Mouse (Mus musculus) ES-E14 (cell line): Measurements from ENCODE around the gene Sesn1. TPM values are rescaled to one million over a fixed set of nuclear protein-coding genes. Genes with fewer than 3 reads are reported as not detected.
"Not testable (repeated sequence)": the region's sequence is repeated elsewhere in the genome, so short reads cannot be mapped to it uniquely, and the experiment has no call there.

Experiments used
- DNase-seq: peaks from one replicate; pipeline ENCODE4 v3.0.0-alpha.2; 2013; ENCODE audit warnings: low read depth, low spot score
- H3K27ac ChIP-seq: 2 replicates; pipeline ENCODE4 v1.5.1; 2012; ENCODE audit warnings: low read depth, mild to moderate bottlenecking, low read length, moderate library complexity, mixed read lengths; ENCODE audit not compliant: poor library complexity, insufficient read depth, severe bottlenecking
- H3K36me3 ChIP-seq: 2 replicates; pipeline ENCODE4 v1.6.1; 2012; ENCODE audit warnings: mild to moderate bottlenecking, low read length, moderate library complexity, mixed read lengths; ENCODE audit not compliant: control insufficient read depth, poor library complexity, insufficient read depth, severe bottlenecking
- H3K4me1 ChIP-seq, 2 experiments: fragments of 150-350 bp in 1 of 2; sonication (generic) in 1 of 2; 2 replicates each; pipeline ENCODE4 v1.6.1; 2012; ENCODE audit warnings: low read length in 2 of 2, mild to moderate bottlenecking in 1 of 2, mixed read lengths in 1 of 2; ENCODE audit not compliant: control insufficient read depth in 2 of 2, insufficient read depth in 2 of 2, poor library complexity in 1 of 2
- H3K4me3 ChIP-seq, 2 experiments: fragments of 150-350 bp in 1 of 2; sonication (generic) in 1 of 2; 2 replicates each; pipeline ENCODE4 v1.5.1; 2012; ENCODE audit warnings: low read length in 2 of 2, low read depth in 1 of 2, mild to moderate bottlenecking in 1 of 2, mixed read lengths in 1 of 2; ENCODE audit not compliant: insufficient read depth in 1 of 2, poor library complexity in 1 of 2, severe bottlenecking in 1 of 2
- H3K9ac ChIP-seq: 2 replicates; pipeline ENCODE4 v1.6.1; 2012; ENCODE audit warnings: low read depth, mild to moderate bottlenecking, low read length, mixed read lengths; ENCODE audit not compliant: poor library complexity, insufficient read depth, severe bottlenecking
- H3K9me3 ChIP-seq: fragments of 150-350 bp; sonication (generic); 2 replicates; pipeline ENCODE4 v1.6.1; 2012; ENCODE audit warnings: low read depth, mild to moderate bottlenecking, low read length; ENCODE audit not compliant: control insufficient read depth, insufficient read depth
- CHD2 ChIP-seq: IDR thresholded peaks from 2 replicates; pipeline ENCODE4 v1.6.1; 2014; ENCODE audit warnings: mild to moderate bottlenecking, low read depth, low read length, inconsistent platforms
- HCFC1 ChIP-seq: IDR thresholded peaks from 2 replicates; pipeline ENCODE4 v1.6.1; 2012; ENCODE audit warnings: low read length, inconsistent platforms, borderline replicate concordance; ENCODE audit not compliant: insufficient read depth
- MAFK ChIP-seq: IDR thresholded peaks from 2 replicates; pipeline ENCODE4 v1.6.1; 2014; ENCODE audit warnings: mild to moderate bottlenecking, low read depth, low read length, inconsistent platforms; ENCODE audit not compliant: insufficient read depth
- ZC3H11A ChIP-seq: IDR thresholded peaks from 2 replicates; pipeline ENCODE4 v1.6.1; 2012; ENCODE audit warnings: low read depth, mild to moderate bottlenecking, inconsistent platforms, low read length, borderline replicate concordance
- ZNF384 ChIP-seq: IDR thresholded peaks from 2 replicates; pipeline ENCODE4 v1.6.1; 2012; ENCODE audit warnings: low read depth, low read length, inconsistent platforms
- in situ Hi-C, 2 experiments: fragments of 600-800 bp; cut with MboI; formaldehyde crosslinking; loops; one replicate each; pipeline ENCODE4 v1.15.1; 2025; ENCODE audit warnings: low sequenced_read_pairs in 2 of 2, inconsistent platforms in 1 of 2; ENCODE audit not compliant: unreplicated experiment in 2 of 2
- total RNA-seq: library from RNA; depleted of rRNA; stranded (reverse); fragments of 300-350 nt; gene quantifications from 2 replicates; pipeline ENCODE4 v1.2.3, GENCODE M21; 2012

Gene Sesn1
- total RNA-seq, 1 experiment = 10.0 TPM

- in situ Hi-C loops = no loop called here
- no peak for TF ChIP-seq ZC3H11A
- no peak for TF ChIP-seq ZNF384
- no peak for TF ChIP-seq MAFK
- TF ChIP-seq CHD2 = no peak
- no peak for TF ChIP-seq HCFC1
- no peak for DNase-seq
- H3K27ac ChIP-seq = no peak overlapping the region
- H3K36me3 ChIP-seq = no peaks in the 10 kb centered on the region
- H3K4me3 ChIP-seq = no peak overlapping the region
- H3K4me1 ChIP-seq = peaks cover 0 to 3% of the 10 kb centered on the region in 2 experiments; a peak in 2 of 4 replicates
- H3K9ac ChIP-seq = no peak overlapping the region
- no peaks in the 10 kb centered on the region for H3K9me3 ChIP-seq
These were observed 2.8 kb downstream of the Sesn1 start for GRCm38 (mm10) chr10:41812566-41812965.

GRCm38 (mm10) chr10:41814305-41814853 is 4.6 kb downstream of the Sesn1 start:
- no peak overlapping the region for H3K4me3 ChIP-seq
- H3K4me1 ChIP-seq = peaks cover 2 to 3% of the 10 kb centered on the region in 2 experiments; a peak in 2 of 4 replicates
- no peak for DNase-seq
- H3K9me3 ChIP-seq = no peaks in the 10 kb centered on the region
- no peak for TF ChIP-seq ZNF384
- no peak for TF ChIP-seq ZC3H11A
- TF ChIP-seq MAFK = no peak
- no peak for TF ChIP-seq CHD2
- TF ChIP-seq HCFC1 = no peak
- H3K9ac ChIP-seq = no peak overlapping the region
- H3K36me3 ChIP-seq = no peaks in the 10 kb centered on the region
- in situ Hi-C loops = no loop called here
- H3K27ac ChIP-seq = no peak overlapping the region

GRCm38 (mm10) chr10:41816516-41816915 is 6.8 kb downstream of the Sesn1 start:
- no peak for DNase-seq
- H3K9ac ChIP-seq = no peak overlapping the region
- no peaks in the 10 kb centered on the region for H3K36me3 ChIP-seq
- no peak overlapping the region for H3K27ac ChIP-seq
- peaks cover 0 to 2% of the 10 kb centered on the region in 2 experiments; a peak in 1 of 4 replicates for H3K4me1 ChIP-seq
- H3K4me3 ChIP-seq = no peak overlapping the region
- in situ Hi-C loops = no loop called here
- no peaks in the 10 kb centered on the region for H3K9me3 ChIP-seq
- TF ChIP-seq HCFC1 = no peak
- TF ChIP-seq MAFK = no peak
- no peak for TF ChIP-seq CHD2
- TF ChIP-seq ZNF384 = no peak
- TF ChIP-seq ZC3H11A = no peak

GRCm38 (mm10) chr10:41818036-41818732 is 8.4 kb downstream of the Sesn1 start:
- Histone ChIP-seq H3K27ac (no peak overlapping the region), H3K9me3 (no peaks in the 10 kb centered on the region), H3K9ac (no peak overlapping the region), H3K4me1 (peaks cover 0 to 2% of the 10 kb centered on the region in 2 experiments; a peak in 1 of 4 replicates), H3K36me3 (no peaks in the 10 kb centered on the region), H3K4me3 (no peak overlapping the region)
- in situ Hi-C loops = no loop called here
- DNase-seq = no peak
- TF ChIP-seq ZNF384 (no peak), ZC3H11A (no peak), CHD2 (no peak), HCFC1 (no peak), MAFK (no peak)

GRCm38 (mm10) chr10:41818733-41819070 is 9.0 kb downstream of the Sesn1 start:
- DNase-seq, H3K4me1 ChIP-seq, H3K9ac ChIP-seq, H3K9me3 ChIP-seq, H3K4me3 ChIP-seq, H3K27ac ChIP-seq, in situ Hi-C loops, H3K36me3 ChIP-seq: not testable (repeated sequence)
